Mouse (Mus musculus): Measurements from ENCODE around the gene Sgms1. TPM values are rescaled to one million over a fixed set of nuclear protein-coding genes. Genes with fewer than 3 reads are reported as not detected.

The Sgms1 gene
- polyA plus RNA-seq, 1 experiment: 18.2 TPM

GRCm38 (mm10) chr19:32301568-32301967 lies 87.9 kb downstream of the Sgms1 start:
- TF ChIP-seq GATA1 (IDR thresholded peaks at IDR 0.05; ENCODE audit: low read length): no peak

GRCm38 (mm10) chr19:32298221-32298620 lies 91.3 kb downstream of the Sgms1 start:
- TF ChIP-seq GATA1 (IDR thresholded peaks at IDR 0.05; ENCODE audit: low read length): no peak

- no peak for TF ChIP-seq GATA1 (IDR thresholded peaks at IDR 0.05; ENCODE audit: low read length)
Observed at GRCm38 (mm10) chr19:32296863-32297262, 92.7 kb downstream of the Sgms1 start.

- no peak for TF ChIP-seq GATA1 (IDR thresholded peaks at IDR 0.05; ENCODE audit: low read length)
Observed at GRCm38 (mm10) chr19:32295581-32295980, 93.9 kb downstream of the Sgms1 start.

GRCm38 (mm10) chr19:32292782-32293776 lies 96.4 kb downstream of the Sgms1 start:
- TF ChIP-seq GATA1 (IDR thresholded peaks at IDR 0.05; ENCODE audit: low read length): no peak

GRCm38 (mm10) chr19:32292067-32292739 lies 97.3 kb downstream of the Sgms1 start:
- no peak for TF ChIP-seq GATA1 (IDR thresholded peaks at IDR 0.05; ENCODE audit: low read length)

GRCm38 (mm10) chr19:32291130-32291529 lies 98.4 kb downstream of the Sgms1 start:
- no peak for TF ChIP-seq GATA1 (IDR thresholded peaks at IDR 0.05; ENCODE audit: low read length)

- TF ChIP-seq GATA1 (IDR thresholded peaks at IDR 0.05; ENCODE audit: low read length): no peak
Observed at GRCm38 (mm10) chr19:32288895-32289294, 100.6 kb downstream of the Sgms1 start.

GRCm38 (mm10) chr19:32287839-32288238 lies 101.7 kb downstream of the Sgms1 start:
- no peak for TF ChIP-seq GATA1 (IDR thresholded peaks at IDR 0.05; ENCODE audit: low read length)

GRCm38 (mm10) chr19:32285455-32285831 lies 104.1 kb downstream of the Sgms1 start:
- no peak for TF ChIP-seq GATA1 (IDR thresholded peaks at IDR 0.05; ENCODE audit: low read length)

GRCm38 (mm10) chr19:32284681-32285454 lies 104.6 kb downstream of the Sgms1 start:
- TF ChIP-seq GATA1 (IDR thresholded peaks at IDR 0.05; ENCODE audit: low read length): no peak

GRCm38 (mm10) chr19:32281917-32282316 lies 107.6 kb downstream of the Sgms1 start:
- TF ChIP-seq GATA1 (IDR thresholded peaks at IDR 0.05; ENCODE audit: low read length): no peak

- no peak for TF ChIP-seq GATA1 (IDR thresholded peaks at IDR 0.05; ENCODE audit: low read length)
Observed at GRCm38 (mm10) chr19:32280380-32280779, 109.1 kb downstream of the Sgms1 start.

GRCm38 (mm10) chr19:32279400-32279799 lies 110.1 kb downstream of the Sgms1 start:
- TF ChIP-seq GATA1 (IDR thresholded peaks at IDR 0.05; ENCODE audit: low read length): no peak

GRCm38 (mm10) chr19:32277869-32278268 lies 111.6 kb downstream of the Sgms1 start:
- TF ChIP-seq GATA1 (IDR thresholded peaks at IDR 0.05; ENCODE audit: low read length): no peak

GRCm38 (mm10) chr19:32277287-32277686 lies 112.2 kb downstream of the Sgms1 start:
- TF ChIP-seq GATA1 (IDR thresholded peaks at IDR 0.05; ENCODE audit: low read length): no peak

Measured in G1E-ER4 (cell line).